Mouse (Mus musculus): Measurements from ENCODE around the gene Mnd1. TPM values are rescaled to one million over a fixed set of nuclear protein-coding genes. Genes with fewer than 3 reads are reported as not detected.

The Mnd1 gene
- polyA plus RNA-seq, 1 experiment from 2014 or later, result 14.2 TPM

GRCm38 (mm10) chr3:84077505-84077904 is 78.1 kb downstream of the Mnd1 start:
- H3K4me3 ChIP-seq (ENCODE audit: low read depth, low read length), result no peak overlapping the region
- no peak overlapping the region for H3K9ac ChIP-seq (ENCODE audit: low read depth, low read length)
- no peaks in the 10 kb centered on the region for H3K27me3 ChIP-seq (replicated peaks; ENCODE audit: control insufficient read depth, insufficient read depth, low read length)
- WGBS, result 92% methylated on average over 4 of the region's 4 CpGs
- H3K4me2 ChIP-seq, result no peak overlapping the region
- DNase-seq (ENCODE audit: low spot score) (no peak), ATAC-seq (replicated peaks; ENCODE audit: low FRiP score) (no peak)
- H3K36me3 ChIP-seq (ENCODE audit: control insufficient read depth, insufficient read depth, low read length), result no peaks in the 10 kb centered on the region
- H3K9me3 ChIP-seq (ENCODE audit: control insufficient read depth, low read length), result no peaks in the 10 kb centered on the region; the same call in 1 of the 2 replicates
- H3K27ac ChIP-seq (ENCODE audit: low read depth, low read length), result no peak overlapping the region
- no peaks in the 10 kb centered on the region for H3K4me1 ChIP-seq (replicated peaks; ENCODE audit: control insufficient read depth, insufficient read depth, low read length)

GRCm38 (mm10) chr3:84076543-84077332 is 78.8 kb downstream of the Mnd1 start:
- Histone ChIP-seq H3K9ac (ENCODE audit: low read depth, low read length) (no peak overlapping the region), H3K9me3 (ENCODE audit: control insufficient read depth, low read length) (no peaks in the 10 kb centered on the region), H3K4me3 (ENCODE audit: low read depth, low read length) (no peak overlapping the region), H3K36me3 (ENCODE audit: control insufficient read depth, insufficient read depth, low read length) (no peaks in the 10 kb centered on the region), H3K27ac (ENCODE audit: low read depth, low read length) (no peak overlapping the region), H3K27me3 (replicated peaks; ENCODE audit: control insufficient read depth, insufficient read depth, low read length) (no peaks in the 10 kb centered on the region), H3K4me1 (replicated peaks; ENCODE audit: control insufficient read depth, insufficient read depth, low read length) (no peaks in the 10 kb centered on the region), H3K4me2 (no peak overlapping the region)
- DNase-seq (ENCODE audit: low spot score) (no peak), ATAC-seq (replicated peaks; ENCODE audit: low FRiP score) (no peak)
- WGBS, result 76% methylated on average over 13 of the region's 13 CpGs

GRCm38 (mm10) chr3:84075516-84075915 is 80.1 kb downstream of the Mnd1 start:
- 79% methylated on average over 4 of the region's 4 CpGs for WGBS
- no peaks in the 10 kb centered on the region for H3K36me3 ChIP-seq (ENCODE audit: control insufficient read depth, insufficient read depth, low read length)
- no peak overlapping the region for H3K9ac ChIP-seq (ENCODE audit: low read depth, low read length)
- no peak for DNase-seq (ENCODE audit: low spot score)
- H3K4me1 ChIP-seq (replicated peaks; ENCODE audit: control insufficient read depth, insufficient read depth, low read length), result no peaks in the 10 kb centered on the region
- no peak overlapping the region for H3K4me2 ChIP-seq
- no peak overlapping the region for H3K27ac ChIP-seq (ENCODE audit: low read depth, low read length)
- no peak for ATAC-seq (replicated peaks; ENCODE audit: low FRiP score)
- H3K4me3 ChIP-seq (ENCODE audit: low read depth, low read length), result no peak overlapping the region
- no peaks in the 10 kb centered on the region for H3K9me3 ChIP-seq (ENCODE audit: control insufficient read depth, low read length)
- H3K27me3 ChIP-seq (replicated peaks; ENCODE audit: control insufficient read depth, insufficient read depth, low read length), result no peaks in the 10 kb centered on the region

- H3K27me3 ChIP-seq (replicated peaks; ENCODE audit: control insufficient read depth, insufficient read depth, low read length), result no peaks in the 10 kb centered on the region
- H3K4me2 ChIP-seq, result no peak overlapping the region
- ATAC-seq (replicated peaks; ENCODE audit: low FRiP score), result no peak
- H3K9ac ChIP-seq (ENCODE audit: low read depth, low read length), result no peak overlapping the region
- no peak overlapping the region for H3K27ac ChIP-seq (ENCODE audit: low read depth, low read length)
- no peaks in the 10 kb centered on the region for H3K4me1 ChIP-seq (replicated peaks; ENCODE audit: control insufficient read depth, insufficient read depth, low read length)
- 74% methylated on average over 2 of the region's 2 CpGs for WGBS
- H3K36me3 ChIP-seq (ENCODE audit: control insufficient read depth, insufficient read depth, low read length), result no peaks in the 10 kb centered on the region
- H3K9me3 ChIP-seq (ENCODE audit: control insufficient read depth, low read length), result no peaks in the 10 kb centered on the region
- no peak overlapping the region for H3K4me3 ChIP-seq (ENCODE audit: low read depth, low read length)
- DNase-seq (ENCODE audit: low spot score), result no peak
Measured at GRCm38 (mm10) chr3:84074777-84075176, 80.8 kb downstream of the Mnd1 start.

GRCm38 (mm10) chr3:84071641-84072040 is 83.9 kb downstream of the Mnd1 start:
- 17% methylated on average over 2 of the region's 2 CpGs for WGBS

GRCm38 (mm10) chr3:84070811-84071210 is 84.8 kb downstream of the Mnd1 start:
- Histone ChIP-seq H3K9me3 (ENCODE audit: control insufficient read depth, low read length) (no peaks in the 10 kb centered on the region), H3K4me3 (ENCODE audit: low read depth, low read length) (no peak overlapping the region), H3K36me3 (ENCODE audit: control insufficient read depth, insufficient read depth, low read length) (no peaks in the 10 kb centered on the region), H3K9ac (ENCODE audit: low read depth, low read length) (no peak overlapping the region), H3K27ac (ENCODE audit: low read depth, low read length) (no peak overlapping the region), H3K4me1 (replicated peaks; ENCODE audit: control insufficient read depth, insufficient read depth, low read length) (no peaks in the 10 kb centered on the region), H3K4me2 (no peak overlapping the region), H3K27me3 (replicated peaks; ENCODE audit: control insufficient read depth, insufficient read depth, low read length) (no peaks in the 10 kb centered on the region)
- WGBS, result 73% methylated on average over 8 of the region's 8 CpGs
- ATAC-seq (replicated peaks; ENCODE audit: low FRiP score) (no peak), DNase-seq (ENCODE audit: low spot score) (no peak)

More at GRCm38 (mm10) chr3:84071641-84072040, 83.9 kb downstream of the Mnd1 start:
- H3K36me3 ChIP-seq (ENCODE audit: control insufficient read depth, insufficient read depth, low read length), result no peaks in the 10 kb centered on the region
- no peak for ATAC-seq (replicated peaks; ENCODE audit: low FRiP score)
- no peaks in the 10 kb centered on the region for H3K4me1 ChIP-seq (replicated peaks; ENCODE audit: control insufficient read depth, insufficient read depth, low read length)
- no peak for DNase-seq (ENCODE audit: low spot score)
- H3K9me3 ChIP-seq (ENCODE audit: control insufficient read depth, low read length), result no peaks in the 10 kb centered on the region
- no peak overlapping the region for H3K4me3 ChIP-seq (ENCODE audit: low read depth, low read length)
- H3K27me3 ChIP-seq (replicated peaks; ENCODE audit: control insufficient read depth, insufficient read depth, low read length), result no peaks in the 10 kb centered on the region
- H3K4me2 ChIP-seq, result no peak overlapping the region
- no peak overlapping the region for H3K27ac ChIP-seq (ENCODE audit: low read depth, low read length)
- H3K9ac ChIP-seq (ENCODE audit: low read depth, low read length), result no peak overlapping the region

- no peaks in the 10 kb centered on the region for H3K4me1 ChIP-seq (replicated peaks; ENCODE audit: control insufficient read depth, insufficient read depth, low read length)
- no peaks in the 10 kb centered on the region for H3K27me3 ChIP-seq (replicated peaks; ENCODE audit: control insufficient read depth, insufficient read depth, low read length)
- H3K9ac ChIP-seq (ENCODE audit: low read depth, low read length), result no peak overlapping the region
- WGBS, result 57% methylated on average over 13 of the region's 13 CpGs
- DNase-seq (ENCODE audit: low spot score) (no peak), ATAC-seq (replicated peaks; ENCODE audit: low FRiP score) (no peak)
- H3K9me3 ChIP-seq (ENCODE audit: control insufficient read depth, low read length), result no peaks in the 10 kb centered on the region
- no peak overlapping the region for H3K4me3 ChIP-seq (ENCODE audit: low read depth, low read length)
- H3K4me2 ChIP-seq, result no peak overlapping the region
- no peak overlapping the region for H3K27ac ChIP-seq (ENCODE audit: low read depth, low read length)
- H3K36me3 ChIP-seq (ENCODE audit: control insufficient read depth, insufficient read depth, low read length), result no peaks in the 10 kb centered on the region
Measured at GRCm38 (mm10) chr3:84068831-84069709, 86.5 kb downstream of the Mnd1 start.

GRCm38 (mm10) chr3:84065825-84066224 is 89.8 kb downstream of the Mnd1 start:
- peaks cover 2% of the 10 kb centered on the region; the same call in 1 of the 2 replicates for H3K4me1 ChIP-seq (replicated peaks; ENCODE audit: control insufficient read depth, insufficient read depth, low read length)
- no peak overlapping the region for H3K27ac ChIP-seq (ENCODE audit: low read depth, low read length)
- H3K36me3 ChIP-seq (ENCODE audit: control insufficient read depth, insufficient read depth, low read length), result no peaks in the 10 kb centered on the region
- ATAC-seq (replicated peaks; ENCODE audit: low FRiP score), result no peak
- H3K4me2 ChIP-seq, result no peak overlapping the region
- no peak overlapping the region for H3K9ac ChIP-seq (ENCODE audit: low read depth, low read length)
- H3K9me3 ChIP-seq (ENCODE audit: control insufficient read depth, low read length), result no peaks in the 10 kb centered on the region
- no peaks in the 10 kb centered on the region for H3K27me3 ChIP-seq (replicated peaks; ENCODE audit: control insufficient read depth, insufficient read depth, low read length)
- WGBS, result 69% methylated on average over 4 of the region's 4 CpGs
- no peak for DNase-seq (ENCODE audit: low spot score)
- H3K4me3 ChIP-seq (ENCODE audit: low read depth, low read length), result no peak overlapping the region
